Mouse (Mus musculus) cerebellum, postnatal 36 days (tissue): ENCODE measurements around the gene Bri3bp.
"Not testable (repeated sequence)": the region's sequence is repeated elsewhere in the genome, so short reads cannot be mapped to it uniquely, and the experiment has no call there.

Experiments used
- DNase-seq, 2 experiments: peaks; one replicate each; pipeline ENCODE4 v3.0.0; 2021 to 2022; ENCODE audit warnings: mixed read lengths in 2 of 2

Bri3bp gene

DNA sequence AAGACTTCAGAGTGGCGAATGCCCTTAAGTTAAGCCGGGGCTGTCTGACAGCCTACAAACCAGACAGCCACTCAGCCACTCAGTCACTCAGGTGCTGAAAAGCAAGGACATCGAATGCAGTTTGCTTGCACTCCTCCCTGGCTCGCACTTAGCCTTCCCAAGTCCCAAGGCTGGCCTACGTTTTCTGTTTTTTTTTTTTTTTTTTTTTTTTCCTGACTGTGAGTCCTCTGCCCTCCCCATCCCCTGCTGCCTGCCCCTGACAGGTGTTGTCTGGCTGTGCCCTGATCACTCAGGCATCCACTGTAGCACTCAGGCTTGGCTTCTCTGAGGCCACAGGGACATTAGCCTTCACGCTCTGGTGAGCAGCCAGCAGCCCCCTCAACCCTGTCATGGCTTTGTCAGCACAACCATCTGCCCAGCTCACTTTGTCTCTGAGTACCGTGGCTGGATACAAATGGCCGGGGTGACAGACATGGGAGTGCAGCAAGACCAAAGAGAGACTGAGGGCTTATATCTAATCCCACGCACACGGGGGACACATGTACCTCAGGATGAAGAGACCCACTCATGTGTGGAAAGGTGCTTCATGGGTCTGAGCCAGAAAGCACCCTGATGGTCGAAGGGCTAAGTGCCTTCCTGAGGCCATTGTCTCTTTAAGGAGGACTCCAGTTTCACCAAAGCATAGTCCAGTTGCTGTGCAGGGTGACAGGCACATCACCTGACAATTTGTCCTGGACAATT, 46.2 kb downstream of the Bri3bp start:
- DNase-seq = peak; percentile 64 to 74

DNA sequence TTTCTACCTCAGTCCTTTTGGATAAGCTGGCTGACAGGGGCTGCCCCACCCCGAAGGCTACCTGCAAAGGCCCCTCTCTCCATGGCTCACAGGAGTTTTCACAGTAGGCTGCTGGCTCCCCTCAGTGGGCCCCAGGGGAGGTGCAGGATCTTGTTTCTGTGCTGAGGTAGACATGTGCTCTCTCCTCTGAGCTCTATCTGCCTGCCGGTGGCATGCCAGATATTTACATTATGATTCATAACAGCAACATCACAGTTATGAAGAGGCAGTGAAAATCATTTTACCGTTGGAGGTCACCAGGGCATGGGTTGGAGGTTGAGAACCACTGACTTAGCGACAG, 46.7 kb downstream of the Bri3bp start:
- DNase-seq = no peak

GRCm38 (mm10) chr5:125488953-125489352, 47.6 kb downstream of the Bri3bp start:
- DNase-seq = not testable (repeated sequence)

GRCm38 (mm10) chr5:125491107-125491506, 49.7 kb downstream of the Bri3bp start:
- peak; percentile 64 to 72 for DNase-seq

- DNase-seq = no peak
Observed at GRCm38 (mm10) chr5:125492379-125493092, 51.2 kb downstream of the Bri3bp start.

- no peak for DNase-seq
Observed at GRCm38 (mm10) chr5:125493093-125493423, 51.7 kb downstream of the Bri3bp start.

DNA sequence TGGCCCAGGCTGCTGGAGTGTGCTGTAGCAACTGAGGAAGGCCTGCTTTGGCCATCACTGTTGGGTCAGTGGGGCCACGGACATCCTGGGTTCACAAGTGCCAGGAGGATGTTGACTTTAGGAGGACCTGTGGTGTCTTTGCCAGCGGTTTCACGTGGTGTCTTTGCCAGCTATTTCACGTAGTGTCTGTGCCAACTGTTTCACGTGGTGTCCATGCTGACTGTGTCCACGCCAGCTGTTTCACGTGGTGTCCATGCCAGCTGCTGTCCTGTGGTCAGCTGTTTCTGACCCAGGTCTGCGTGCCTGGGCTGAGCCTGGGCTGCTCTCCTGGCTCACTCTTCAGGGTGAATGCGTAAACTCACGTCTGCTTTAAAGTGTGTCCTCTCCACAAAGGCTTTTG, 54.3 kb downstream of the Bri3bp start:
- no peak for DNase-seq

GRCm38 (mm10) chr5:125497821-125498600, 56.6 kb downstream of the Bri3bp start:
- peak; percentile 84 to 86 for DNase-seq

DNA sequence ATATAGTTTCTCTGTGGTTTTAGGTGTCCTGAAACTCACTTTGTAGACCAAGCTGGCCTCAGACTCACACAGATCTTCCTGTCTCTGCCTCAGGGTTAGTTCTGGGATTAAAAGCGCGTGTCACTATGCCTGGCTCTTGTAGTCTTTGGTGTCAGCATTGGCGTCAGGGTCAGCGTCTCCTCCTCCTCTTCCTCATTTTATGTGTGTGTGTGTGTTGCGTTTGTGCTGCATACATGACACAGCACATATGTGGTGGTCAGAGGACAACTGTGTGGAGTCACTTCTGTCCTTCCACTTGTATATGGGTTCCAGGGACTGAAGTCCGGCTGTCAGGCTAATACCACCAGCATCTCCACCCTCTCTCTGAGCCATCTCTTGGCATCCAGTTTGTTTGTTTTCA, 60.1 kb downstream of the Bri3bp start:
- no peak for DNase-seq

DNA sequence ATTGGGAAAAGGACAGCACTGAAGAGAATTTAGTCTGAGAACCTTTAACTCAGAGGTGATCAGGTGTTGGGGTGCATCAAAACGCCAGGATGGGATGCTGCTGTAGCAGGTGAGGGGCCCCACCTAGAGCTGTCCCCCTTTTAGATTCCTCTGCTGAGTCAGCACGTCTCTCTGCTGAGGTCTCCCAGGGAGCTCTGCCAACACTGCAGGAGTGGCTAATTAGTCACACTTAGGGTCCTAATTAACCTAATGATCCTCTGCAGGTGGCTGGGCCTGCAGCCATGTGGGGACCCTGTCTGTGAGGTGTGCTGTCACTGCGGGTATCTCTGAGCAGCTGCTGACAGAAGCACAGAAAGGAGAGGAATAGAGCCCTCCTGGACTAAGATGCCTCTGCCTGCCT, 60.8 kb downstream of the Bri3bp start:
- no peak for DNase-seq

- no peak for DNase-seq
Observed at GRCm38 (mm10) chr5:125503628-125504027, 62.3 kb downstream of the Bri3bp start.

DNA sequence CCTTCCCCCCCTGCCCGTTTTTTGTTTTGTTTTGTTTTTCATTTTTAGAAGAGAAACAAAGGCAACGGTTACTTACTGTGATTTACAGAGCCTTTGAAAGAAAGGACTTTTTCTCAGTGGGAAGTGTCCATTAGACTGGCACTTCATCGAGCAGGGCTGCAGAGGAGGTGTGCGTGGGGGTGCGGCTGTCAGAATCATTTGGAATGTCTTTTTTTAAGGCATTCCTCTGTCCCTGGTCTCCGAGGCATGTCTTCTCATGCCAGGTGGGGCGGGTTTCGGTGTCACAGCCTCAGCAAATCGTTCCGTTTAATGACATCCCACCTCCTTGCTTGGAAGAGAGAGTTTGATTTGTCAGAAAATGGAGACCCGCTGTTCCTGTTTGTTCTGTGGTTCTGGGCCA, 63.3 kb downstream of the Bri3bp start:
- DNase-seq = no peak

GRCm38 (mm10) chr5:125505968-125506367, 64.6 kb downstream of the Bri3bp start:
- no peak for DNase-seq

DNA sequence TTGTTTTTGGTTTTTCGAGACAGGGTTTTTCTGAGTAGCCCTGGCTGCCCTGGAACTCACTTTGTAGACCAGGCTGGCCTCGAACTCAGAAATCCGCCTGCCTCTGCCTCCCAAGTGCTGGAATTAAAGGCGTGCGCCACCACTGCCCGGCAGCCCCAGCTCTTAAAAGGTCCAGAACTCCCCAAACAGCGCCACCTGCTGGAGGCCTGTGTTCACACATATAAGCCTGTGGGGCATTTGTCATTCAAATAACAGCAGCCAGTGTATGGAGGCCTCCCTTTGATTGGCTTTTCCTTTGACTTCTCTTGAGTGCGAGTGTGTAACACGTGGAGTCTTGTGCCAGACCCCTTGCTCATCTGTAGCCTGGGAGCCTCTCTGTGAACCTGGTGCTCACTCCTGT, 66.2 kb downstream of the Bri3bp start:
- no peak for DNase-seq

DNA sequence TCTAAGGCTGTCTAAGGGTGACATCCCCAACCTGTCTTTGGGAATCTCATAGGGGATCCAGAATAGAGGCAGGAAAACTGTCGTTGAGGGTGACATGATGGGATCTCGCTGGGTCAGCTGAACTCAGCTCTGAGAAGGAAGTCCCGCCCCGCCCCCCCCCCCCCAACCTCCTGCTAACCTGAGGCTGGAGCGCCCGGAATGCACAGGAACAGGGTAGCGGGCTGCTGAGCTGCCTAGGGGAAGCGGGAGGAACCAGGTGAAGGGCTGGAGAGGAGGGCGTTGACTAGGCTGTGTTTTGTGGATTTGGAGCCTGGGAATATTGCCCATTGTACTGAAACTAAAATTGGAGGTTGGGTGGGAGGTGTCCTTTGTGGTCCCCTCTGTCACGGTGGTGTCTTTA, 66.6 kb downstream of the Bri3bp start:
- no peak for DNase-seq

DNA sequence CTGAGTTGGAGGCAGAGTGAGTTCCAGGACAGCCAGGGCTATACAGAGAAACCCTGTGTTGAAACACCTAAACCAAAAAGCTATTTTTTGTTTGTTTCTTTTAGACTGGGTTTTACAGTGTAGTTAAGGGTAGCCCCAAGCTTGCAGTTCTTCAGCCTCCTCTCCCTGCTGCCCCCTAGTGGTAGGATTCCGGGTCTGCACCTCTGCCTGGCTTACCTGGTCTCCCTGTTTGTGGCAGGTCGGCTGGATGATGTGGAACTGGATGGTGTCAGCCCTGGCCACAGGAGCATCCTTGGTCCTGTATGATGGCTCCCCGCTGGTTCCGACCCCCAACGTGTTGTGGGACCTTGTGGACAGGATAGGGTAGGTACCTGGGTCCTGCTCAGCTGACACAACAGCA, 68.2 kb downstream of the Bri3bp start:
- peak; percentile 51 to 62 for DNase-seq
